Mouse (Mus musculus) gastrocnemius, postnatal 4 days (tissue): Measurements from ENCODE around the gene Vmn1r9. TPM values are rescaled to one million over a fixed set of nuclear protein-coding genes. Genes with fewer than 3 reads are reported as not detected.
"Not testable (repeated sequence)": the region's sequence is repeated elsewhere in the genome, so short reads cannot be mapped to it uniquely, and the experiment has no call there.

Source experiments
- DNase-seq, 2 experiments: peaks; one replicate each; pipeline ENCODE4 v3.0.0; 2021 to 2022; ENCODE audit warnings: low spot score in 2 of 2, mixed read lengths in 2 of 2
- long read RNA-seq, 2 experiments: library from polyadenylated mRNA; stranded (forward); transcript quantifications; one replicate each; pipeline ENCODE4 v2.0.0; 2021
- total RNA-seq, 2 experiments: library from RNA; stranded (reverse); gene quantifications; 2 replicates each; pipeline ENCODE4 v1.2.3; 2021

Vmn1r9 gene
- total RNA-seq = not detected
- long read RNA-seq, experiment 1 = 0 reads
- long read RNA-seq, experiment 2 = 0 reads

- DNase-seq = no peak
Measured at GRCm38 (mm10) chr6:57066487-57066886, at the start of gene Vmn1r9. Gene Vmn1r9, plus strand, starts transcription at chr6:57066787.

DNA sequence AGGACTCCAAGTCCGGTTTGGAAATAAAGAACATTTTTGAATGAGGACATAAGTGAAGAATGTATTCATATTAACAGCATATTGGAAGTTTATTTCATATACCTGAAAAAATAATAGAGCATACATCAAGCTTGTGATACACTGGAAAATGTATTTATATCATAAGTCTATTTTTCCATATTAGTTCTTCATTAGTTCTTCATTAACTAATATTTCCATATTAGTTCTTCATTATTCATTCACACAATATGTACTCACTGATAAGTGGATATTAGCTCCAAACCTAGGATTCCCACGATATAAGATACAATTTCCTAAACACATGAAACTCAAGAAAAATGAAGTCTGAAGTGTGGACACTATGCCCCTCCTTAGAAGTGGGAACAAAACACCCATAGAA, 41.4 kb upstream of the Vmn1r9 start, which contains the start of gene Vmn1r7:
Vmn1r7 (minus strand) TSS at position 101 of the 400 bp plus-strand sequence.
- not testable (repeated sequence) for DNase-seq

DNA sequence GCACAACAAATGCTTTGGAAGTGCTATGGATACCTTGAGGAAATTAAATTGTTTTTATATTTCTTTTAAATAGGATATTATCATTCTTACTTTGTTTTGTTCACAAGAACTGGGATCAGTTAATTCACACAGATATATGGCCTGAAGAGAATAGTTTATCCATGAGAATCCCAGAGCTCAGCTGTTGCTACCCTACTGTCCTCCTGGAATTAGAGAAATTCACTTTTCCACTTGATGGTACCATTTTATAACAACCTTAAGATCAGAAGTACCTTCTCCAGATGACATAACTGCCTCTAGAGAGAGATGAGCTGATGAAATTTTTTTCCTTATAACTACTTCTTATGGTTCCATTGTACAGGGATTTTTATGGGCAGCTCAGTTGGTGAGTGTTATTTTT, 34.6 kb upstream of the Vmn1r9 start, which contains the start of gene Vmn1r8:
Vmn1r8 (plus strand) TSS at position 301 of the 400 bp plus-strand sequence.
- DNase-seq = no peak

DNA sequence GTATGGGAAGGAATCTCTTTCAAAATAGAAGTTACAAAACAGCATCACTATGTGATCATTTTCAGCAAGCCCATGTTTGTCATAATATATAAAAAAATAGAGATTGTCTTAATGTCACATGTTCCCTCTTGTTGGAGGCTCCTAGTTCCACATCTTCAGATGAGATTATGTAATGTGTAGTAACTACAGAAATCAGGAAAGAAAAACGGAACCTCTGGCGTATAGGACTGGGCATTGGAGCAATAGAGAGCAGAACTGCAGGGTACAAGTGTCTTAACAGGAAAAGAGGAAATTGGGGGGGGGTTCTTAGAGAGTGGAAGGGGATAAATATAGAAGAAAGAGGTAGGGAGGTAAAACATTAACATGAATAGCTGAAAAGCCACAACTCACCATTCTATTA, 31.9 kb upstream of the Vmn1r9 start:
- DNase-seq = no peak

- DNase-seq = no peak
Measured at GRCm38 (mm10) chr6:57063730-57064129, 2.9 kb upstream of the Vmn1r9 start.

DNA sequence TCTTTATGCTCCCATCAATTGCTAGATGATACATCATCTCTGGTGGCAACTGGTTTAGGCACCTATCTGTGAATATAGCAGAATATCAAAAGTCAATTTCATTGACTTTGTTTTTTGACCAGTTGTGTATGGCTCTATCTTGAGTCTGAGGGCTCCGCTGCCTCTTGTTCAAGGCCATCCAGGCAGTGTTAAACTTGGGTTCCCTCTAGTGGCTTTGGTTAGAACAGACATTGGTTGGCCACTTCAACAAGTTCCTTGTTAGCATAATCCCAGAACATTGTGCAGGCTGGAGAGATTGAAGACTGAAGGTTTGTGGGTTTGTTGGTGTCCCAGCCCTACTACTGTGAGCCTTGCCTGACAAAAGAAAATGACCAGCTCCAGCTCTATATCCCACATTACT, 39.8 kb downstream of the Vmn1r9 start:
- no peak for DNase-seq

GRCm38 (mm10) chr6:57109154-57109553, 42.6 kb downstream of the Vmn1r9 start, which contains the start of gene Vmn1r10:
Gene Vmn1r10, plus strand, starts transcription at chr6:57109454.
- no peak for DNase-seq

Other genes starting within 250 kb of the Vmn1r9 start
- gene Fkbp9, start 234.7 kb upstream of the Vmn1r9 start, total RNA-seq = 100 to 1,000 TPM; 186 to 188 TPM
- gene Nt5c3, start 142.9 kb upstream of the Vmn1r9 start, total RNA-seq = 10 to 100 TPM; 44.7 to 58.6 TPM
- under 1 TPM; 0.13 to 0.61 TPM for gene Vmn1r4, start 142.8 kb upstream of the Vmn1r9 start, total RNA-seq
- not detected for gene Vmn1r5, start 96.5 kb upstream of the Vmn1r9 start, total RNA-seq
- not detected for gene Vmn1r6, start 69.5 kb upstream of the Vmn1r9 start, total RNA-seq
- gene Vmn1r7, start 41.5 kb upstream of the Vmn1r9 start, total RNA-seq = not detected
- not detected for gene Vmn1r8, start 34.5 kb upstream of the Vmn1r9 start, total RNA-seq
- gene Vmn1r10, start 42.7 kb downstream of the Vmn1r9 start, total RNA-seq = not detected
- not detected for gene Vmn1r11, start 66.7 kb downstream of the Vmn1r9 start, total RNA-seq
- not detected for gene Vmn1r12, start 90.1 kb downstream of the Vmn1r9 start, total RNA-seq
- not detected for gene Vmn1r13, start 136.5 kb downstream of the Vmn1r9 start, total RNA-seq
- not detected for gene Vmn1r14, start 164.9 kb downstream of the Vmn1r9 start, total RNA-seq
- gene Vmn1r15, start 191.2 kb downstream of the Vmn1r9 start, total RNA-seq = not detected